29 mouse cellular contexts compared by ENCODE assay signal in genomic region chr9:111724981-111725593, GRCm38 (mm10). TPM values are rescaled to one million over a fixed set of nuclear protein-coding genes. Genes with fewer than 3 reads are reported as not detected.
DNase-seq lines count a peak whose midpoint lies in the region; ATAC-seq and TF ChIP-seq lines count a peak whose summit lies in the region.
"Had no signal": no experiment of that assay in that cellular context is flagged by ENCODE, and none has a peak within 500 bp of the region (broad histone marks: within the 10 kb centered on the region; RNA-seq: fewer than 3 reads in every experiment).

No protein-coding gene starts in this region.

- H3K9ac ChIP-seq in intestine, embryonic 14.5 days (ENCODE audit: low read length), result no peak overlapping the region
- no peak overlapping the region for H3K9ac ChIP-seq in intestine, postnatal 0 days (ENCODE audit: low read depth, low read length)
- H3K9ac ChIP-seq in stomach, embryonic 16.5 days (ENCODE audit: low read length), result no peak overlapping the region
- H3K9ac ChIP-seq: embryonic facial prominence, embryonic 12.5 days; forebrain, embryonic 13.5 days; heart, embryonic 12.5 days; hindbrain, embryonic 13.5 days; liver, embryonic 15.5 days; neural tube, embryonic 13.5 days had no signal

- ATAC-seq in intestine, embryonic 14.5 days (replicated peaks; ENCODE audit: low FRiP score, low TSS enrichment, low read depth), result peak; percentile 55
- ATAC-seq in intestine, postnatal 0 days, result no peak
- peak; percentile 90 for ATAC-seq in stomach, embryonic 16.5 days (ENCODE audit: insufficient read depth, low FRiP score)
- ATAC-seq in inflammation-experienced regulatory T-cells, adult 6 months, result no peak
- ATAC-seq: forebrain, embryonic 13.5 days; midbrain, embryonic 16.5 days; Patski had no signal

- 0 out of 2 replicates have a peak, but pooled peaks cover 2% of the 10 kb centered on the region for H3K4me1 ChIP-seq in intestine, embryonic 14.5 days (replicated peaks; ENCODE audit: control insufficient read depth, insufficient read depth, low read length)
- H3K4me1 ChIP-seq in intestine, postnatal 0 days (replicated peaks; ENCODE audit: control insufficient read depth, insufficient read depth, low read length), result no peaks in the 10 kb centered on the region
- no peaks in the 10 kb centered on the region for H3K4me1 ChIP-seq in stomach, embryonic 16.5 days (ENCODE audit: control insufficient read depth, insufficient read depth, low read length)
- H3K4me1 ChIP-seq: embryonic facial prominence, embryonic 12.5 days; hindbrain, embryonic 13.5 days; liver, embryonic 15.5 days; neural tube, embryonic 13.5 days had no signal

- H3K4me3 ChIP-seq in intestine, embryonic 14.5 days (ENCODE audit: low read depth, low read length), result no peak overlapping the region
- H3K4me3 ChIP-seq in intestine, postnatal 0 days (ENCODE audit: low read depth, low read length), result no peak overlapping the region
- H3K4me3 ChIP-seq in stomach, embryonic 16.5 days (replicated peaks; ENCODE audit: low read length), result no peak overlapping the region
- H3K4me3 ChIP-seq: embryonic facial prominence, embryonic 12.5 days; erythroblast, embryonic 14.5 days; forebrain, embryonic 13.5 days; gastrocnemius, adult 2 months; heart, embryonic 12.5 days; hindbrain, embryonic 13.5 days; liver, embryonic 15.5 days; myocyte; neural tube, embryonic 13.5 days had no signal

- peak; percentile 24 for DNase-seq in embryo, embryonic 9.5 days (ENCODE audit: extremely low spot score)
- no peak for DNase-seq in embryo, embryonic 10 days (ENCODE audit: low spot score)
- no peak for DNase-seq in intestine, embryonic 14.5 days (ENCODE audit: low spot score)
- DNase-seq in ZHBTc4 (ENCODE audit: low read depth, low spot score), result peak; percentile 70
- DNase-seq in layer of hippocampus, postnatal 10 days (ENCODE audit: low spot score in 2 of 2), result no peak
- DNase-seq: adrenal gland, postnatal 10 days; cerebellum, adult 2 months; cerebellum, postnatal 25 days; gastrocnemius, adult 2 months; heart, postnatal 14 days; kidney, postnatal 36 days; liver; right cerebral cortex, adult 18-20 months; thymus, postnatal 25 days had no signal

- no peak overlapping the region for H3K4me2 ChIP-seq in intestine, embryonic 14.5 days (ENCODE audit: low read length)
- no peak overlapping the region for H3K4me2 ChIP-seq in intestine, postnatal 0 days (replicated peaks; ENCODE audit: low read depth)
- H3K4me2 ChIP-seq in stomach, embryonic 16.5 days (ENCODE audit: low read depth, low read length), result no peak overlapping the region
- H3K4me2 ChIP-seq: embryonic facial prominence, embryonic 12.5 days; forebrain, embryonic 13.5 days; heart, embryonic 12.5 days; hindbrain, embryonic 13.5 days; liver, embryonic 15.5 days; neural tube, embryonic 13.5 days had no signal

- H3K9me3 ChIP-seq in intestine, embryonic 14.5 days (ENCODE audit: control insufficient read depth, low read length), result no peaks in the 10 kb centered on the region
- H3K9me3 ChIP-seq in intestine, postnatal 0 days (ENCODE audit: control insufficient read depth), result no peaks in the 10 kb centered on the region
- H3K9me3 ChIP-seq in stomach, embryonic 16.5 days (replicated peaks; ENCODE audit: control insufficient read depth, low read length), result no peaks in the 10 kb centered on the region
- H3K9me3 ChIP-seq: embryonic facial prominence, embryonic 12.5 days; forebrain, embryonic 13.5 days; heart, embryonic 12.5 days; hindbrain, embryonic 13.5 days; liver, embryonic 15.5 days; neural tube, embryonic 13.5 days had no signal

- peak overlapping the region; percentile 51; the same call in 1 of the 2 replicates for H3K27ac ChIP-seq in intestine, embryonic 14.5 days (ENCODE audit: low read depth)
- H3K27ac ChIP-seq in intestine, postnatal 0 days (ENCODE audit: low read depth, low read length), result no peak overlapping the region
- H3K27ac ChIP-seq in stomach, embryonic 16.5 days (ENCODE audit: low read length), result peak overlapping the region; percentile 41; the same call in 1 of the 2 replicates
- H3K27ac ChIP-seq: embryonic facial prominence, embryonic 12.5 days; forebrain, embryonic 13.5 days; gastrocnemius, adult 2 months; hindbrain, embryonic 13.5 days; liver, embryonic 15.5 days; macrophage; neural tube, embryonic 13.5 days had no signal

- H3K27me3 ChIP-seq in intestine, embryonic 14.5 days (replicated peaks; ENCODE audit: control insufficient read depth, insufficient read depth, low read length), result no peaks in the 10 kb centered on the region
- no peaks in the 10 kb centered on the region for H3K27me3 ChIP-seq in intestine, postnatal 0 days (replicated peaks; ENCODE audit: control insufficient read depth, insufficient read depth, low read length)
- H3K27me3 ChIP-seq in stomach, embryonic 16.5 days (ENCODE audit: control insufficient read depth, insufficient read depth, low read length), result no peaks in the 10 kb centered on the region
- H3K27me3 ChIP-seq: embryonic facial prominence, embryonic 12.5 days; forebrain, embryonic 13.5 days; heart, embryonic 12.5 days; hindbrain, embryonic 13.5 days; liver, embryonic 15.5 days; neural tube, embryonic 13.5 days; Patski had no signal

- H3K36me3 ChIP-seq in intestine, embryonic 14.5 days (ENCODE audit: control insufficient read depth, insufficient read depth, low read length), result no peaks in the 10 kb centered on the region
- H3K36me3 ChIP-seq in intestine, postnatal 0 days (ENCODE audit: control insufficient read depth, insufficient read depth), result no peaks in the 10 kb centered on the region
- no peaks in the 10 kb centered on the region for H3K36me3 ChIP-seq in stomach, embryonic 16.5 days (ENCODE audit: control insufficient read depth, insufficient read depth, low read length)
- H3K36me3 ChIP-seq: embryonic facial prominence, embryonic 12.5 days; G1E; heart, embryonic 12.5 days; hindbrain, embryonic 13.5 days; liver, embryonic 15.5 days; neural tube, embryonic 13.5 days had no signal

- TF ChIP-seq CTCF in intestine, postnatal 0 days (IDR thresholded peaks at IDR 0.05; ENCODE audit: low read depth), result no peak

- 16% methylated on average over 5 of the region's 5 CpGs for WGBS in intestine, embryonic 14.5 days
- 47% methylated on average over 5 of the region's 5 CpGs for WGBS in intestine, postnatal 0 days
- 22% methylated on average over 5 of the region's 5 CpGs for WGBS in stomach, embryonic 16.5 days

RNA-seq across cellular contexts. Expression of gene Stac, which starts 34.9 kb away (rescaled TPM):
- polyA plus RNA-seq in intestine, embryonic 14.5 days (2014; fragmentation: Nextera tagmentation; extraction: Ambion mirVana), result 2.4 and 2.7 TPM in 2 replicates
- polyA plus RNA-seq in intestine, postnatal 0 days (2015; fragmentation: Nextera tagmentation; extraction: Ambion mirVana), result 1.7 and 1.8 TPM in 2 replicates
- polyA plus RNA-seq in stomach, embryonic 16.5 days (2015; fragmentation: Nextera tagmentation; extraction: Ambion mirVana), result 5.0 and 5.3 TPM in 2 replicates
- 1 to 10 TPM; 8.3 to 8.6 TPM for total RNA-seq in layer of hippocampus, postnatal 10 days (2021)
- polyA plus RNA-seq in inflammation-experienced regulatory T-cells, adult 6 months (2017; shearing (Covaris generic)), result not detected
- polyA plus RNA-seq: erythroblast, embryonic 14.5 days; G1E; macrophage had no signal

Comparison
In these comparisons a context has a peak if more than half of its experiments do, and no peak if none do; other contexts are left out.
1. DNase-seq: peak in embryo, embryonic 9.5 days (single experiment) and ZHBTc4 (single experiment); none in embryo, embryonic 10 days (single experiment), intestine, embryonic 14.5 days (single experiment) and layer of hippocampus, postnatal 10 days (0 of 2).
2. ATAC-seq: peak in intestine, embryonic 14.5 days (single experiment) and stomach, embryonic 16.5 days (single experiment); none in intestine, postnatal 0 days (single experiment) and inflammation-experienced regulatory T-cells, adult 6 months (single experiment).